Mouse (Mus musculus) neural tube, embryonic 11.5 days (tissue): ENCODE measurements around the gene Man2a1. TPM values are rescaled to one million over a fixed set of nuclear protein-coding genes. Genes with fewer than 3 reads are reported as not detected.

Source experiments
- ATAC-seq: fragments of 200-750 bp; cut with Nextera tagmentation; 2 replicates; pipeline ENCODE4 v1.8.0; 2017; ENCODE audit warnings: moderate number of reproducible peaks, mild to moderate bottlenecking, moderate TSS enrichment, moderate library complexity; ENCODE audit not compliant: insufficient read depth, low FRiP score, low TSS enrichment
- DNase-seq: peaks from one replicate; pipeline ENCODE4 v3.0.0-alpha.2; 2015; ENCODE audit warnings: low spot score
- H3K27ac ChIP-seq: fragments of 300-500 bp; sonication (generic); 2 replicates; pipeline ENCODE4 v1.5.1; 2014; ENCODE audit warnings: low read depth, mild to moderate bottlenecking, low read length
- H3K27me3 ChIP-seq: fragments of 300-500 bp; sonication (generic); 2 replicates; pipeline ENCODE4 v1.6.1; 2014; ENCODE audit warnings: mild to moderate bottlenecking, low read length, mixed read lengths; ENCODE audit not compliant: control insufficient read depth, insufficient read depth
- H3K36me3 ChIP-seq: fragments of 300-500 bp; sonication (generic); 2 replicates; pipeline ENCODE4 v1.6.1; 2014; ENCODE audit warnings: mild to moderate bottlenecking, low read length, moderate library complexity, mixed read lengths; ENCODE audit not compliant: control insufficient read depth, insufficient read depth
- H3K4me1 ChIP-seq: fragments of 300-500 bp; sonication (generic); 2 replicates; pipeline ENCODE4 v1.6.1; 2014; ENCODE audit warnings: low read length, mixed read lengths; ENCODE audit not compliant: control insufficient read depth, insufficient read depth
- H3K4me2 ChIP-seq: fragments of 300-500 bp; sonication (generic); 2 replicates; pipeline ENCODE4 v1.6.1; 2014; ENCODE audit warnings: low read depth, mild to moderate bottlenecking, moderate library complexity
- H3K4me3 ChIP-seq: fragments of 300-500 bp; sonication (generic); 2 replicates; pipeline ENCODE4 v1.5.1; 2014; ENCODE audit warnings: low read depth, low read length
- H3K9ac ChIP-seq: fragments of 300-500 bp; sonication (generic); 2 replicates; pipeline ENCODE4 v1.6.1; 2014; ENCODE audit warnings: mild to moderate bottlenecking, low read length
- H3K9me3 ChIP-seq: fragments of 300-500 bp; sonication (generic); 2 replicates; pipeline ENCODE4 v1.6.1; 2016; ENCODE audit warnings: low read length; ENCODE audit not compliant: control insufficient read depth
- WGBS: fragments of 180-500 bp; shearing (Covaris S2); extraction: QIAGEN DNeasy Blood & Tissue Kit; methylation state at CpG from one replicate; pipeline ENCODE4 v1.1.7; 2014; 5-methylcytosine and 5-hydroxymethylcytosine counted together
- polyA plus RNA-seq: library from polyadenylated mRNA; unstranded; fragments of >200 nt; fragmentation: Nextera tagmentation; extraction: Ambion mirVana; gene quantifications from 2 replicates; pipeline ENCODE4 v1.2.1, GENCODE M21; 2014

Gene Man2a1
- polyA plus RNA-seq, 1 experiment from 2014 or later = 4.7 TPM

GRCm38 (mm10) chr17:64746637-64747225 is 146.2 kb downstream of the Man2a1 start:
- Histone ChIP-seq H3K27me3 (no peaks in the 10 kb centered on the region), H3K4me3 (no peak overlapping the region), H3K4me1 (no peaks in the 10 kb centered on the region), H3K9me3 (no peaks in the 10 kb centered on the region), H3K9ac (no peak overlapping the region), H3K4me2 (no peak overlapping the region), H3K27ac (no peak overlapping the region), H3K36me3 (no peaks in the 10 kb centered on the region; the same call in 1 of the 2 replicates)
- no peak for ATAC-seq
- WGBS = 90% methylated on average over 8 of the region's 8 CpGs
- DNase-seq = no peak

GRCm38 (mm10) chr17:64747461-64747860 is 146.9 kb downstream of the Man2a1 start:
- Histone ChIP-seq H3K4me2 (no peak overlapping the region), H3K36me3 (no peaks in the 10 kb centered on the region; the same call in 1 of the 2 replicates), H3K9ac (no peak overlapping the region), H3K4me1 (no peaks in the 10 kb centered on the region), H3K4me3 (no peak overlapping the region), H3K27me3 (no peaks in the 10 kb centered on the region), H3K9me3 (no peaks in the 10 kb centered on the region), H3K27ac (no peak overlapping the region)
- DNase-seq (no peak), ATAC-seq (no peak)
- WGBS = 83% methylated on average over 5 of the region's 5 CpGs

- WGBS = 80% methylated on average over 2 of the region's 2 CpGs
- ATAC-seq (no peak), DNase-seq (no peak)
- Histone ChIP-seq H3K27me3 (no peaks in the 10 kb centered on the region), H3K27ac (no peak overlapping the region), H3K9me3 (no peaks in the 10 kb centered on the region), H3K4me1 (no peaks in the 10 kb centered on the region), H3K4me3 (no peak overlapping the region), H3K36me3 (no peaks in the 10 kb centered on the region; the same call in 1 of the 2 replicates), H3K4me2 (no peak overlapping the region), H3K9ac (no peak overlapping the region)
These were observed 147.6 kb downstream of the Man2a1 start for GRCm38 (mm10) chr17:64748131-64748530.

GRCm38 (mm10) chr17:64749146-64749545 is 148.6 kb downstream of the Man2a1 start:
- Histone ChIP-seq H3K9ac (no peak overlapping the region), H3K4me2 (no peak overlapping the region), H3K36me3 (no peaks in the 10 kb centered on the region; the same call in 1 of the 2 replicates), H3K4me3 (no peak overlapping the region), H3K9me3 (no peaks in the 10 kb centered on the region), H3K4me1 (no peaks in the 10 kb centered on the region), H3K27ac (no peak overlapping the region), H3K27me3 (no peaks in the 10 kb centered on the region)
- DNase-seq (no peak), ATAC-seq (no peak)
- WGBS = 81% methylated on average over 1 of the region's 1 CpGs

- Histone ChIP-seq H3K4me2 (no peak overlapping the region), H3K27me3 (no peaks in the 10 kb centered on the region), H3K27ac (no peak overlapping the region), H3K9me3 (no peaks in the 10 kb centered on the region), H3K4me3 (no peak overlapping the region), H3K36me3 (no peaks in the 10 kb centered on the region; the same call in 1 of the 2 replicates), H3K4me1 (no peaks in the 10 kb centered on the region), H3K9ac (no peak overlapping the region)
- no peak for DNase-seq
- ATAC-seq = no peak
- 92% methylated on average over 5 of the region's 5 CpGs for WGBS
These were observed 150.7 kb downstream of the Man2a1 start for GRCm38 (mm10) chr17:64751249-64751648.

- Histone ChIP-seq H3K9ac (no peak overlapping the region), H3K27ac (no peak overlapping the region), H3K36me3 (no peaks in the 10 kb centered on the region; the same call in 1 of the 2 replicates), H3K9me3 (no peaks in the 10 kb centered on the region), H3K27me3 (no peaks in the 10 kb centered on the region), H3K4me2 (no peak overlapping the region), H3K4me3 (no peak overlapping the region), H3K4me1 (no peaks in the 10 kb centered on the region)
- no peak for DNase-seq
- no peak for ATAC-seq
- 94% methylated on average over 13 of the region's 13 CpGs for WGBS
These were observed 151.8 kb downstream of the Man2a1 start for GRCm38 (mm10) chr17:64752126-64753019.

GRCm38 (mm10) chr17:64753507-64753906 is 153.0 kb downstream of the Man2a1 start:
- Histone ChIP-seq H3K9ac (no peak overlapping the region), H3K4me2 (no peak overlapping the region), H3K27me3 (no peaks in the 10 kb centered on the region), H3K36me3 (no peaks in the 10 kb centered on the region; the same call in 1 of the 2 replicates), H3K9me3 (no peaks in the 10 kb centered on the region), H3K4me3 (no peak overlapping the region), H3K27ac (no peak overlapping the region), H3K4me1 (no peaks in the 10 kb centered on the region)
- WGBS = 93% methylated on average over 6 of the region's 6 CpGs
- DNase-seq (no peak), ATAC-seq (no peak)

GRCm38 (mm10) chr17:64754142-64754863 is 153.8 kb downstream of the Man2a1 start:
- no peak overlapping the region for H3K9ac ChIP-seq
- no peaks in the 10 kb centered on the region for H3K4me1 ChIP-seq
- no peaks in the 10 kb centered on the region; the same call in 1 of the 2 replicates for H3K36me3 ChIP-seq
- no peak overlapping the region for H3K27ac ChIP-seq
- H3K4me2 ChIP-seq = no peak overlapping the region
- H3K9me3 ChIP-seq = no peaks in the 10 kb centered on the region
- DNase-seq = no peak
- no peak overlapping the region for H3K4me3 ChIP-seq
- WGBS = 76% methylated on average over 9 of the region's 9 CpGs
- H3K27me3 ChIP-seq = no peaks in the 10 kb centered on the region
- ATAC-seq = no peak
